Mouse (Mus musculus) hindbrain, postnatal 0 days (tissue): Measurements from ENCODE around the gene Nif3l1. TPM values are rescaled to one million over a fixed set of nuclear protein-coding genes. Genes with fewer than 3 reads are reported as not detected.

Source experiments
- ATAC-seq: fragments of 200-750 bp; cut with Nextera tagmentation; 2 replicates; pipeline ENCODE4 v1.8.0; 2017; ENCODE audit warnings: mild to moderate bottlenecking, moderate TSS enrichment, moderate library complexity
- DNase-seq: peaks from one replicate; pipeline ENCODE4 v3.0.0-alpha.2; 2015; ENCODE audit warnings: low spot score
- H3K27ac ChIP-seq: fragments of 300-500 bp; sonication (generic); 2 replicates; pipeline ENCODE4 v1.5.1; 2014; ENCODE audit warnings: mild to moderate bottlenecking
- H3K27me3 ChIP-seq: fragments of 300-500 bp; sonication (generic); 2 replicates; pipeline ENCODE4 v1.6.1; 2014; ENCODE audit warnings: low read length, mixed read lengths; ENCODE audit not compliant: insufficient read depth
- H3K36me3 ChIP-seq: fragments of 300-500 bp; sonication (generic); 2 replicates; pipeline ENCODE4 v1.6.1; 2014; ENCODE audit warnings: low read length, mixed read lengths; ENCODE audit not compliant: insufficient read depth
- H3K4me1 ChIP-seq: fragments of 300-500 bp; sonication (generic); 2 replicates; pipeline ENCODE4 v1.6.1; 2014; ENCODE audit warnings: antibody characterized with exemption, low read length, mixed read lengths; ENCODE audit not compliant: insufficient read depth
- H3K4me2 ChIP-seq: fragments of 300-500 bp; sonication (generic); 2 replicates; pipeline ENCODE4 v1.6.1; 2014; ENCODE audit warnings: low read depth, mild to moderate bottlenecking, low read length, moderate library complexity, mixed read lengths
- H3K4me3 ChIP-seq: fragments of 300-500 bp; sonication (generic); 2 replicates; pipeline ENCODE4 v1.5.1; 2014; ENCODE audit warnings: low read length
- H3K9ac ChIP-seq: fragments of 300-500 bp; sonication (generic); replicated peaks from 2 replicates; pipeline ENCODE4 v1.6.1; 2014; ENCODE audit warnings: mild to moderate bottlenecking, low read length, moderate library complexity, mixed read lengths
- H3K9me3 ChIP-seq: fragments of 300-500 bp; sonication (generic); 2 replicates; pipeline ENCODE4 v1.6.1; 2016; ENCODE audit warnings: low read length, mixed read lengths
- CTCF ChIP-seq: IDR thresholded peaks from 2 replicates; pipeline ENCODE4 v1.5.1; 2016; ENCODE audit warnings: antibody characterized with exemption, control low read depth, low read depth
- WGBS: fragments of 180-500 bp; shearing (Covaris S2); extraction: QIAGEN DNeasy Blood & Tissue Kit; methylation state at CpG from one replicate; pipeline ENCODE4 v1.1.7; 2014; 5-methylcytosine and 5-hydroxymethylcytosine counted together
- polyA plus RNA-seq: library from polyadenylated mRNA; unstranded; fragments of >200 nt; fragmentation: Nextera tagmentation; extraction: Ambion mirVana; gene quantifications from 2 replicates; pipeline ENCODE4 v1.2.1, GENCODE M21; 2015
- total RNA-seq: library from RNA; depleted of rRNA; stranded (reverse); fragments of >200 nt; gene quantifications from 2 replicates; pipeline ENCODE4 v1.2.3, GENCODE M21; 2014; rRNA removed

Gene Nif3l1
- total RNA-seq, result 26.1 and 28.6 TPM in 2 replicates
- 35.4 and 37.5 TPM in 2 replicates for polyA plus RNA-seq

- Histone ChIP-seq H3K9ac (peak within 1 kb of the TSS; percentile 75), H3K36me3 (0 out of 2 replicates have a peak, but pooled peaks cover 3% of the 10 kb centered on the region), H3K4me2 (peak within 1 kb of the TSS; percentile 62), H3K27ac (peak within 1 kb of the TSS; percentile 91), H3K4me1 (peaks cover 6% of the 10 kb centered on the region; the same call in 1 of the 2 replicates), H3K9me3 (no peaks in the 10 kb centered on the region), H3K4me3 (peak within 1 kb of the TSS; percentile 65), H3K27me3 (no peaks in the 10 kb centered on the region)
- ATAC-seq, result peak; percentile 99
- DNase-seq, result peak; percentile 95
- TF ChIP-seq CTCF, result peak; percentile 46; the same call in 1 of the 2 replicates
- WGBS, result under 1% methylated on average over 33 of the region's 33 CpGs
These were observed at the start of gene Nif3l1, which contains the start of gene Ppil3 for GRCm38 (mm10) chr1:58445143-58445722. Nif3l1 (plus strand) TSS chr1:58445151. Ppil3 (minus strand) TSS chr1:58445486.

GRCm38 (mm10) chr1:58395341-58395740 lies 49.6 kb upstream of the Nif3l1 start:
- Histone ChIP-seq H3K27me3 (no peaks in the 10 kb centered on the region), H3K36me3 (peaks cover 36% of the 10 kb centered on the region; the same call in 1 of the 2 replicates), H3K4me2 (no peak overlapping the region), H3K4me1 (peaks cover 9% of the 10 kb centered on the region; the same call in 1 of the 2 replicates), H3K27ac (no peak overlapping the region), H3K9ac (no peak overlapping the region), H3K4me3 (no peak overlapping the region), H3K9me3 (no peaks in the 10 kb centered on the region)
- WGBS, result 93% methylated on average over 3 of the region's 3 CpGs
- ATAC-seq (no peak), DNase-seq (no peak)
- no peak for TF ChIP-seq CTCF

- peaks cover 8% of the 10 kb centered on the region; the same call in 1 of the 2 replicates for H3K4me1 ChIP-seq
- H3K27me3 ChIP-seq, result no peaks in the 10 kb centered on the region
- WGBS, result 97% methylated on average over 1 of the region's 1 CpGs
- H3K27ac ChIP-seq, result no peak overlapping the region
- no peak overlapping the region for H3K4me3 ChIP-seq
- ATAC-seq (no peak), DNase-seq (no peak)
- TF ChIP-seq CTCF, result peak; percentile 12; the same call in 1 of the 2 replicates
- no peaks in the 10 kb centered on the region for H3K9me3 ChIP-seq
- peaks cover 44% of the 10 kb centered on the region for H3K36me3 ChIP-seq
- H3K9ac ChIP-seq, result no peak overlapping the region
- H3K4me2 ChIP-seq, result no peak overlapping the region
These were observed 48.8 kb upstream of the Nif3l1 start for GRCm38 (mm10) chr1:58396179-58396578.

- no peak for TF ChIP-seq CTCF
- no peak for DNase-seq
- Histone ChIP-seq H3K36me3 (peaks cover 57% of the 10 kb centered on the region), H3K9ac (no peak overlapping the region), H3K27me3 (no peaks in the 10 kb centered on the region), H3K9me3 (no peaks in the 10 kb centered on the region), H3K4me1 (no peaks in the 10 kb centered on the region), H3K4me2 (no peak overlapping the region), H3K27ac (no peak overlapping the region), H3K4me3 (no peak overlapping the region)
- 88% methylated on average over 6 of the region's 6 CpGs for WGBS
- ATAC-seq, result no peak
These were observed 47.2 kb upstream of the Nif3l1 start for GRCm38 (mm10) chr1:58397731-58398130.

GRCm38 (mm10) chr1:58401396-58401795 lies 43.6 kb upstream of the Nif3l1 start:
- Histone ChIP-seq H3K9ac (no peak overlapping the region), H3K4me3 (no peak overlapping the region), H3K36me3 (peaks cover 63% of the 10 kb centered on the region), H3K27ac (no peak overlapping the region), H3K4me2 (no peak overlapping the region), H3K27me3 (no peaks in the 10 kb centered on the region), H3K4me1 (no peaks in the 10 kb centered on the region), H3K9me3 (no peaks in the 10 kb centered on the region)
- no peak for TF ChIP-seq CTCF
- no peak for ATAC-seq
- WGBS, result 92% methylated on average over 6 of the region's 6 CpGs
- DNase-seq, result no peak

GRCm38 (mm10) chr1:58403745-58404144 lies 41.2 kb upstream of the Nif3l1 start:
- TF ChIP-seq CTCF, result no peak
- Histone ChIP-seq H3K27ac (no peak overlapping the region), H3K9ac (no peak overlapping the region), H3K4me2 (no peak overlapping the region), H3K9me3 (no peaks in the 10 kb centered on the region), H3K36me3 (peaks cover 47% of the 10 kb centered on the region), H3K4me1 (no peaks in the 10 kb centered on the region), H3K4me3 (no peak overlapping the region), H3K27me3 (no peaks in the 10 kb centered on the region)
- 93% methylated on average over 5 of the region's 5 CpGs for WGBS
- ATAC-seq (no peak), DNase-seq (no peak)

- no peak overlapping the region for H3K27ac ChIP-seq
- no peak for TF ChIP-seq CTCF
- H3K4me2 ChIP-seq, result no peak overlapping the region
- ATAC-seq, result no peak
- WGBS, result 95% methylated on average over 7 of the region's 7 CpGs
- H3K4me3 ChIP-seq, result no peak overlapping the region
- no peaks in the 10 kb centered on the region for H3K9me3 ChIP-seq
- DNase-seq, result no peak
- H3K4me1 ChIP-seq, result no peaks in the 10 kb centered on the region
- no peaks in the 10 kb centered on the region for H3K27me3 ChIP-seq
- peaks cover 52% of the 10 kb centered on the region for H3K36me3 ChIP-seq
- H3K9ac ChIP-seq, result no peak overlapping the region
These were observed 37.6 kb upstream of the Nif3l1 start for GRCm38 (mm10) chr1:58407321-58407720.
